27 mouse cellular contexts compared by ENCODE assay signal in the genomic region with DNA sequence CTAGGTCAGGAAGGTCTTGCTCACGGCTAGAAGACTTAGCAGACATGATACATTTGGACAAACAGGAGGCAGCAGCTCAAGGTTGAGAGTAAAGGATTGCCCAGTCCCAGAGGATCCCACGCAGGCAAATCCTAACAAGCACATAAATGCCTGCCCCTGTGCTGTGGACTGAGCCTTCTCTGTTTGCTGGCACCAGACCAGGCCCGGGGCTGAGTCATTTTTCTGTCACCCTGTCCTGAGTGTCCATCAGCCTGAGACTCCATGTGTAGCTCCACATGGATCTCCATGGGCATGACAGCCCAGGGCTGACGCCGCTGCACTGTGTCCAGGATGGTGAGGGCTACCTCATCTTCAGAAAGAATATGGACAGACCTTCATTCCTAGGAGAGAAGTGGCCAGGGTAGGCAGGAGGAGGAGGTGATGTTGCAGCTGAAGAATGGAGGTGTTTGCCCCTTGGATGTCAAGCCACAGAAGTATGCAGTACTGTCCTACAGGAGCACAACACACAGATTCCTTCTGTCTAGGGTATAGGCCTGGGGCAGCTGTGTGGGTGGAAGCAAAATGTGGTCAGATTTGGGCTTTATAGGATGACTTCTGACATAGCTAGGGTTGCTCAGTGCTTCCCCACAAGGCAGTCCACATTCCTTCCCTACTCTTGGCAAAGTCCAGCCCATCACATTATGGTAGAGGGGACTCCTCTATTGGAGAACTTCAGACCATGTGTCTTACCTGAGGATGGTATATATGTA. TPM values are rescaled to one million over a fixed set of nuclear protein-coding genes. Genes with fewer than 3 reads are reported as not detected.
DNase-seq lines count a peak whose midpoint lies in the region; ATAC-seq lines count a peak whose summit lies in the region.
"Had no signal": no experiment of that assay in that cellular context is flagged by ENCODE, and none has a peak within 500 bp of the region (broad histone marks: within the 10 kb centered on the region; RNA-seq: fewer than 3 reads in every experiment).

No protein-coding gene starts in this region.

- WGBS in hindbrain, embryonic 14.5 days = 90% methylated on average over 5 of the region's 5 CpGs
- WGBS in midbrain, embryonic 15.5 days = 90% methylated on average over 5 of the region's 5 CpGs

- H3K4me3 ChIP-seq in hindbrain, embryonic 14.5 days (replicated peaks; ENCODE audit: low read length) = no peak overlapping the region
- no peak overlapping the region for H3K4me3 ChIP-seq in midbrain, embryonic 15.5 days
- H3K4me3 ChIP-seq: embryonic facial prominence, embryonic 12.5 days; erythroblast, embryonic 14.5 days; heart, adult 2 months; kidney, embryonic 15.5 days; left cerebral cortex, adult 2 months; megakaryocyte, embryonic 14.5 days; neural tube, embryonic 15.5 days had no signal

- no peak for ATAC-seq in hindbrain, embryonic 14.5 days (ENCODE audit: low FRiP score)
- ATAC-seq in midbrain, embryonic 15.5 days (replicated peaks) = no peak
- ATAC-seq: forebrain, embryonic 14.5 days; hindbrain, embryonic 16.5 days; intestine, postnatal 0 days had no signal

- H3K9me3 ChIP-seq in hindbrain, embryonic 14.5 days (ENCODE audit: control insufficient read depth, low read length) = no peaks in the 10 kb centered on the region
- H3K9me3 ChIP-seq in midbrain, embryonic 15.5 days = no peaks in the 10 kb centered on the region
- H3K9me3 ChIP-seq: embryonic facial prominence, embryonic 12.5 days; kidney, embryonic 15.5 days; megakaryocyte, embryonic 14.5 days; neural tube, embryonic 15.5 days had no signal

- DNase-seq in cerebellum, postnatal 10 days = peak; percentile 44 to 47
- DNase-seq in cerebellum, adult 8-10 months = no peak
- peak; percentile 55 for DNase-seq in testis, postnatal 10 days (ENCODE audit: low spot score)
- no peak for DNase-seq in testis, postnatal 14 days (ENCODE audit: low spot score)
- peak; percentile 87 for DNase-seq in adrenal gland, postnatal 25 days
- no peak for DNase-seq in hindbrain, embryonic 14.5 days (ENCODE audit: low spot score)
- DNase-seq: B cell, adult 2 months; cerebellum, adult 11-12 months; gastrocnemius, postnatal 14 days; heart, adult 2 months; heart, postnatal 36 days; kidney, postnatal 4 days; layer of hippocampus, adult 9-11 months; left cerebral cortex, postnatal 4 days; liver; midbrain, embryonic 14.5 days; thymus, postnatal 36 days had no signal

- no peak overlapping the region for H3K9ac ChIP-seq in hindbrain, embryonic 14.5 days
- H3K9ac ChIP-seq in midbrain, embryonic 15.5 days = no peak overlapping the region
- H3K9ac ChIP-seq: embryonic facial prominence, embryonic 12.5 days; kidney, embryonic 15.5 days; neural tube, embryonic 15.5 days had no signal

- H3K27ac ChIP-seq in hindbrain, embryonic 14.5 days = no peak overlapping the region
- no peak overlapping the region for H3K27ac ChIP-seq in midbrain, embryonic 15.5 days
- H3K27ac ChIP-seq: embryonic facial prominence, embryonic 12.5 days; heart, adult 2 months; kidney, embryonic 15.5 days; left cerebral cortex, adult 2 months; neural tube, embryonic 15.5 days had no signal

- no peak overlapping the region for H3K4me2 ChIP-seq in hindbrain, embryonic 14.5 days (replicated peaks)
- H3K4me2 ChIP-seq in midbrain, embryonic 15.5 days = no peak overlapping the region
- H3K4me2 ChIP-seq: embryonic facial prominence, embryonic 12.5 days; kidney, embryonic 15.5 days; neural tube, embryonic 15.5 days had no signal

- peaks cover 11% of the 10 kb centered on the region for H3K36me3 ChIP-seq in hindbrain, embryonic 14.5 days (replicated peaks; ENCODE audit: control insufficient read depth, insufficient read depth)
- 0 out of 2 replicates have a peak, but pooled peaks cover 7% of the 10 kb centered on the region for H3K36me3 ChIP-seq in midbrain, embryonic 15.5 days (replicated peaks)
- H3K36me3 ChIP-seq: kidney, embryonic 15.5 days had no signal

- H3K27me3 ChIP-seq in hindbrain, embryonic 14.5 days (ENCODE audit: control insufficient read depth, insufficient read depth, low read length) = no peaks in the 10 kb centered on the region
- no peaks in the 10 kb centered on the region for H3K27me3 ChIP-seq in midbrain, embryonic 15.5 days (replicated peaks)
- H3K27me3 ChIP-seq: embryonic facial prominence, embryonic 12.5 days; kidney, embryonic 15.5 days; neural tube, embryonic 15.5 days had no signal

- no peaks in the 10 kb centered on the region for H3K4me1 ChIP-seq in hindbrain, embryonic 14.5 days (replicated peaks; ENCODE audit: control insufficient read depth, insufficient read depth, low read length)
- H3K4me1 ChIP-seq in midbrain, embryonic 15.5 days = peaks cover 10% of the 10 kb centered on the region; the same call in 1 of the 2 replicates
- H3K4me1 ChIP-seq: kidney, embryonic 15.5 days had no signal

RNA-seq across cellular contexts. Expression of a gene that starts 27.7 kb away (rescaled TPM):
- 0.12 TPM in 1 of 2 replicates, not detected in the other for total RNA-seq in adrenal gland, postnatal 25 days (2021)
- 39.9 and 45.2 TPM in 2 replicates for polyA plus RNA-seq in hindbrain, embryonic 14.5 days (2014; fragmentation: Nextera tagmentation; extraction: Ambion mirVana)
- 54.4 and 57.0 TPM in 2 replicates for polyA plus RNA-seq in midbrain, embryonic 15.5 days (2015; fragmentation: Nextera tagmentation; extraction: Ambion mirVana)
- polyA plus RNA-seq: erythroblast, embryonic 14.5 days had no signal

Comparison
In these comparisons a context has a peak if more than half of its experiments do, and no peak if none do; other contexts are left out.
1. DNase-seq: peak in cerebellum, postnatal 10 days (2 of 2), testis, postnatal 10 days (single experiment) and adrenal gland, postnatal 25 days (single experiment); none in cerebellum, adult 8-10 months (single experiment), testis, postnatal 14 days (single experiment) and hindbrain, embryonic 14.5 days (single experiment).